Mouse (Mus musculus) B cell, adult 2 months (primary cell): ENCODE measurements around the gene Nr1d2.
"Not testable (repeated sequence)": the region's sequence is repeated elsewhere in the genome, so short reads cannot be mapped to it uniquely, and the experiment has no call there.

Source experiments
- DNase-seq, 2 experiments: peaks; one replicate each; pipeline ENCODE4 v3.0.0; 2022

Nr1d2 gene

GRCm38 (mm10) chr14:18231866-18232265 lies 7.1 kb downstream of the Nr1d2 start:
- DNase-seq: not testable (repeated sequence)

GRCm38 (mm10) chr14:18229751-18230150 lies 9.2 kb downstream of the Nr1d2 start:
- DNase-seq: not testable (repeated sequence)

DNA sequence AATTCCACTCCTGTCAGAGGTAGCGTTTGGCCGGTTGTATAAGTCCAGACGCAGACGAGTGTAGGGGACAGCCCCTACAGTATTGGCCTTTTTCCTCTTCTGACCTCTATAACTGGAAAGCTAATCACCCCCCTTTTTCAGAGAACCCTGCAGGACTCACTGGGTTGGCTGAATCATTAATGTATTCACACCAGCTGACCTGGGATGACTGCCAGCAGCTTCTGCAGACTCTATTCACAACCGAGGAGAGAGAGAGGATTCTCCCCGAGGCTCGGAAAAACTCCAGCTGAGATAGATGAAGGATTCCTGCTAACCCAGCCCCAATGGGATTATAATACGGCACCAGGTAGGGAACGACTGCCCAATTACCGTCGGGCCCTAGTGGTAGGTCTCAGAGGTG lies 12.7 kb downstream of the Nr1d2 start:
- DNase-seq: not testable (repeated sequence)

- DNase-seq: not testable (repeated sequence)
These were observed 13.5 kb downstream of the Nr1d2 start for GRCm38 (mm10) chr14:18225431-18225830.

DNA sequence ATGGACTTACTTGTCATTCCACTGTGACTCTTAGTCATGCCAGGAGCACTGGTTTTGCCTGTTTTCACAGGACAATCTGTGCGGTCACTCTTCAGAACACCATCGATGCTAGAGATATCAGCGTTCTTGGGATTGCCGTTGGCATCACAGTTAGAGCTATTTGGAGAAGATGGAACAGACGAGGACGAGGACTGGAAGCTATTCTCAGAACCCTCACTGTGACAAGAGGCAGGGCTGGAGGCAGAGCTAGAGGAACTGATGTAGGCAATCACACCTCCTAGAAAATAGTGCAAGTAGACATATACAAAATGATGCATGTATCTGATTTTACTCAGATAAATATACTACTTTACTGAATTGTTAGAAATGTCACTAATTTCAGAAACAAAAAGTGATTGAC lies 16.9 kb downstream of the Nr1d2 start:
- no peak for DNase-seq

- no peak for DNase-seq
These were observed 21.8 kb downstream of the Nr1d2 start for GRCm38 (mm10) chr14:18217158-18217557.

- no peak for DNase-seq
These were observed 22.5 kb downstream of the Nr1d2 start for GRCm38 (mm10) chr14:18216428-18216827.

GRCm38 (mm10) chr14:18210795-18211194 lies 28.1 kb downstream of the Nr1d2 start:
- no peak for DNase-seq

DNA sequence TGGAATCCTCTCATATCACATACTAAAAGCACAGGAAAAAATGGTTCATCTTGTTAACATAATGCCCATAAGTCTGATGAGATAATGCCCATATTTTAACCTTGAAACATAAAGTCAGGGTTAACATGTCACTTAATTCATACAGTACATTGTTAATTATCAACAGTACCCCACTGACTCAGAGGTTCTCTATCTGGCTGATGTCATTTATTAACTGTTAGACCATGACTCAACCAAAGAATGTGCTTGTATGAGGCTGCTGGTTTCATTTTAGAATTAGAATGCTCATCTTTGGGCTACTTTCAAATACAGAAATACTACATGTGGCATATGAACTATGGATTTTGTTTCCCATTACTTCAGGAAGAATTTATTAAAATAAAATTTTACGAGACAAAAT lies 34.6 kb downstream of the Nr1d2 start:
- not testable (repeated sequence) for DNase-seq

- no peak for DNase-seq
These were observed 37.5 kb downstream of the Nr1d2 start for GRCm38 (mm10) chr14:18201413-18201812.

DNA sequence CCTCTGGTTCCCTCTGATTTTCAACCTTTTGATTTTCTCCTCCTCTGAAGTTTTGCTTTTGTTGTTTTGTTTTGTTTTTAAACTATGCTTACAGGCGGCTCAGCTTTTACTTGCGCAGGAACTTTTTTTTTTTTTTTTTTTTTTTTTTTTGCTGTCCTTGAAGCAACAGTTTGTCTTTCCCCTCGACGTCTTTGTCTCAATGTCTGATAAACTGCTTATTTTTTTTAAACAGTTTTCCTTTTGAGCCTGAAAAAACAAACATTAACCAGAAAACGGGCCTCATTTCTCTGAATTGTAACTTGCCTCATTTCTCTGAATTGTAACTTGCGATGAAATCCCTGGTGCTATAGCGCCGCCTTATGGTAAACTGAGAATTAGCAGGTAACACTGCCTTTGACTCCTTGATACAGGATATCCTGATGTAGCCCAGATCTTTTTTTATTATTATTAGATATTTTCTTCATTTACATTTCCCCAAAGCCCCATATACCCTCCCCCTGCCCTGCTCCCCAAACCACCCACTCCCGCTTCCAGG lies 52.0 kb downstream of the Nr1d2 start:
- DNase-seq: peak; percentile 59 to 61

- DNase-seq: not testable (repeated sequence)
These were observed 61.4 kb downstream of the Nr1d2 start for GRCm38 (mm10) chr14:18177531-18177930.

DNA sequence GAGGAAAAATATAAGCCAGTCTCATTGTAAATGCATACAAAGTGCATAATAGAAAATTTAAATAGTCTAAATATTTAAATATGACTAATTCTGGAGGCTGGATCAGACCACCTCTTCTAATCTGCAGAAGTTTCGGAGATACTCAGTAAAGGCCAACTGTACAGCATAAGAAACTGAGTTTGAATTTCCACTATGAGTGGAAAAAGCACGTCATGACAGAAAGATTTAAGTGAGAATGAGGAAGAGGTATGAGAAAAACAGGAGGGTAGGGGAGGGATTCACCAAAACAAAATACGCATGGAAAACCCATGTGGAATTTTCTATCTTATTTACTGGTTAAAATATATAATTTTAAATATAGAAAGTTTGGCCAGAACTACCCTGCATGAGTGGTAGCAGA lies 71.3 kb downstream of the Nr1d2 start:
- DNase-seq: no peak

DNA sequence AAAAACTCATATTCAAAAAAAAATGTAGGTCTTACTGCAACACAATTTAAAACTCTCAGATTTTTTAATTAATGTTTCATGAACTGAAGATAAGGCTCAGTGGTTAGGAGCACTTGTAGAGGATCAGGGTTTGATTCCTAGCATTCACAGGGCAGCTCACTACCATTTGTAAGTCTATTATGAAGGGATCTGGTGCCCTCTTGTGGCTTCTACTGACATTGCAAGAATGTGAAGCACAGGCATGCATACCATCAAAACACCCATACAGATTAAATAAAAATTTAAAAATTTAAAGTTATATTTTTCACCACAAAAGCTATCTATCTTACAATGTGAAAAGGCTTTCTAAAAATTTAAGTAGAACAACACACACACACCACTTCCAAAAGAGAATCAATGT lies 71.9 kb downstream of the Nr1d2 start:
- peak; percentile 66 to 71 for DNase-seq
